Mouse (Mus musculus): ENCODE data around the gene Dpp3. TPM values are rescaled to one million over a fixed set of nuclear protein-coding genes. Genes with fewer than 3 reads are reported as not detected.
A peak's percentile ranks its signal among the peaks of the same experiment; 100 is the strongest.
"Not testable (repeated sequence)": the region's sequence is repeated elsewhere in the genome, so short reads cannot be mapped to it uniquely, and the experiment has no call there.

Gene Dpp3
- polyA plus RNA-seq (2014; fragmentation: Nextera tagmentation; extraction: Ambion mirVana), result 152 and 172 TPM in 2 replicates

DNA sequence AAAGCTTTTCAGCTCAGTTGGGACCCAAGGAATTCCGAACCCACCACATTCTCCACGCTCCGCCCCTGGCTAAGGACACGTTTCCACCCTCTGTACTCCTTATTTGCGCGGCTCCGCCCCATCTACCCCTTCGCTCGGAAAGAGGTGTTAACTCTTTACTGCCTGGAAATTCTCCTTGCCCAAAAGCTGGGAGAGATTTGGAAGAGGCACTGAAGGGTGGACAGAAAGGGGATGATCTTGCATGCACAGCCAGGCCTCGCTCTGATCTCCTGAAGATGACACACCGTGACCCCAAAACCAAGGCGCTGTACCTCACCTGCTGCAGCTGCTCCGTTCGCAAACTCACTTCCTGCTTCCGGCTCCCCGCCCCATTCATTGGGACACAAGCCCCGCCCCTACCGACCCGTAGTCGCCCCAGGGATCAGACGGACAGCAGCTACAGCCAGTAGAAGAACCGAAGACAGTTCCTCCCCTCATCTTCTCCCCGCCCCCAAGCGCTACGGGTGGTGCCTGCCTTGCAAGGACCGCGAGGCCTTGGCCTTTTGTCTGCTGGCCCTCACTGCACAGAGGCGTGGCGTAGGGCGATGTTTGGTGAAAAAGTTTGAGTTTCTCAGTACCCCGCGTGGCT is at the start of gene Dpp3:
Dpp3 (minus strand) TSS at position 384 of the 628 bp plus-strand sequence.
- WGBS, result 0% methylated on average over 32 of the region's 32 CpGs
- H3K9me3 ChIP-seq (ENCODE audit: control insufficient read depth, low read length), result no peaks in the 10 kb centered on the region
- no peaks in the 10 kb centered on the region for H3K27me3 ChIP-seq (ENCODE audit: control insufficient read depth, insufficient read depth, low read length)
- ATAC-seq (replicated peaks; ENCODE audit: low FRiP score) (peak; percentile 97), DNase-seq (ENCODE audit: low spot score) (peak; percentile 100)
- H3K4me3 ChIP-seq (ENCODE audit: low read depth, low read length), result peak within 1 kb of the TSS; percentile 57
- peaks cover 9% of the 10 kb centered on the region; the same call in 1 of the 2 replicates for H3K4me1 ChIP-seq (replicated peaks; ENCODE audit: control insufficient read depth, insufficient read depth, low read length)
- H3K27ac ChIP-seq (ENCODE audit: low read depth, low read length), result peak within 1 kb of the TSS; percentile 44; the same call in 1 of the 2 replicates
- peak within 1 kb of the TSS; percentile 73 for H3K4me2 ChIP-seq (ENCODE audit: low read depth, low read length, severe bottlenecking)
- peak within 1 kb of the TSS; percentile 68 for H3K9ac ChIP-seq (ENCODE audit: low read length)
- H3K36me3 ChIP-seq (ENCODE audit: control insufficient read depth, insufficient read depth, low read length), result peaks cover 7% of the 10 kb centered on the region

DNA sequence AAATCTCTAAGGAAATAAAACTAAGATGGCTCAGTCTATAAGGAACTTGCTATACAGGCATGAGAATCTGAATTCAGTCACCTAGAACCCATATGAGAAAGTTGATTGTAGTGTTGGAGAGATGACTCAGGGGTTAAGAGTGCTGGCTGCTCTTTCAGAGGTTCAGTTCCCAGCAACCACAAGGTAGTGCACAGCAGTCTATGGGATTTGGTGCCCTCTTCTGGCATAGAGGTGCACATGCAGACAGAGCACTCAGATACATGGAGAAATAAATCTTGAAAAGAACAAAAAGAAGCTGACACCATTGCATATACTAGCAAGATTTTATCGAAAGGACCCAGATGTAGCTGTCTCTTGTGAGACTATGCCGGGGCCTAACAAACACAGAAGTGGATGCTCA is 40.1 kb upstream of the Dpp3 start:
- DNase-seq (ENCODE audit: low spot score), result peak; percentile 43
- no peaks in the 10 kb centered on the region for H3K4me1 ChIP-seq (replicated peaks; ENCODE audit: control insufficient read depth, insufficient read depth, low read length)
- no peak overlapping the region for H3K9ac ChIP-seq (ENCODE audit: low read length)
- peaks cover 6% of the 10 kb centered on the region for H3K36me3 ChIP-seq (ENCODE audit: control insufficient read depth, insufficient read depth, low read length)
- WGBS, result 88% methylated on average over 2 of the region's 2 CpGs
- H3K4me3 ChIP-seq (ENCODE audit: low read depth, low read length), result no peak overlapping the region
- H3K9me3 ChIP-seq (ENCODE audit: control insufficient read depth, low read length), result no peaks in the 10 kb centered on the region
- H3K4me2 ChIP-seq (ENCODE audit: low read depth, low read length, severe bottlenecking), result no peak overlapping the region
- ATAC-seq (replicated peaks; ENCODE audit: low FRiP score), result no peak
- H3K27me3 ChIP-seq (ENCODE audit: control insufficient read depth, insufficient read depth, low read length), result no peaks in the 10 kb centered on the region
- no peak overlapping the region for H3K27ac ChIP-seq (ENCODE audit: low read depth, low read length)

DNA sequence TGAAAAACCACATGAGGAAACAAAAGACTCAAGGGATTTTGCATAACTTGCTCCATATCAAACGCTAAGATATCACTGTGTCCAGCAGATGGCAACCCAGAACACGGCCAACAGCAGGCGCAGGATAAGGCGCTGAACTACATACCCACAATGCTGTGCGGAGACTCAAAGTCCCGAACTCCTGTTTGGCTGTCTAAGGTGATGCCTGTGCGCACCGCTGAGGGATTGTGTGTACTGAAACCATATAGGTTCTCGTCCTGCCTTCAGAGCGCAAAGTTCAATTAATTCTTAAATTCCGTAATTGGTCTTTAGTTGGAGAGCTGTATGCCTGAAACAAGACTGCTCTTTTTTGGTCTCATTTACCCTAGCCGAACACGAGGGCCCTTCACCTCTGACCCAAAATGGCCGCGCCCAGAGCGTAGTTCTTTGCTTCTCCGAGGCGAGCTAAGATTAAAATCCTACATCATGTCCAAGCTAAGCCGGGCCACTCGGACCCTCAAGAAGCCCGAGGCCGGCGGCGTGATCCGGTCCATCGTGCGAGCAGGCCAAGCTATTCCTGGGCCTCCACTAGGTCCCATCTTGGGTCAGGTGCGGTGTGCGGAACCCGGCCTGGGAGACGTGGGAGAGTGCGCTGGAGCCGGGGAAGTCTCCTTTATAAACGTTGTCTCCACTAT is 34.0 kb upstream of the Dpp3 start, which contains the start of gene Mrpl11:
Mrpl11 (plus strand) TSS at position 220 of the 674 bp plus-strand sequence.
- peak; percentile 91 for ATAC-seq (replicated peaks; ENCODE audit: low FRiP score)
- H3K27ac ChIP-seq (ENCODE audit: low read depth, low read length), result peak within 1 kb of the TSS; percentile 68; the same call in 1 of the 2 replicates
- peak within 1 kb of the TSS; percentile 93 for H3K9ac ChIP-seq (ENCODE audit: low read length)
- H3K9me3 ChIP-seq (ENCODE audit: control insufficient read depth, low read length), result no peaks in the 10 kb centered on the region
- no peaks in the 10 kb centered on the region for H3K27me3 ChIP-seq (ENCODE audit: control insufficient read depth, insufficient read depth, low read length)
- 0 out of 2 replicates have a peak, but pooled peaks cover 3% of the 10 kb centered on the region for H3K4me1 ChIP-seq (replicated peaks; ENCODE audit: control insufficient read depth, insufficient read depth, low read length)
- peak within 1 kb of the TSS; percentile 50 for H3K4me2 ChIP-seq (ENCODE audit: low read depth, low read length, severe bottlenecking)
- peak; percentile 92 for DNase-seq (ENCODE audit: low spot score)
- WGBS, result under 1% methylated on average over 34 of the region's 34 CpGs
- peak within 1 kb of the TSS; percentile 82 for H3K4me3 ChIP-seq (ENCODE audit: low read depth, low read length)
- H3K36me3 ChIP-seq (ENCODE audit: control insufficient read depth, insufficient read depth, low read length), result peaks cover 6% of the 10 kb centered on the region

DNA sequence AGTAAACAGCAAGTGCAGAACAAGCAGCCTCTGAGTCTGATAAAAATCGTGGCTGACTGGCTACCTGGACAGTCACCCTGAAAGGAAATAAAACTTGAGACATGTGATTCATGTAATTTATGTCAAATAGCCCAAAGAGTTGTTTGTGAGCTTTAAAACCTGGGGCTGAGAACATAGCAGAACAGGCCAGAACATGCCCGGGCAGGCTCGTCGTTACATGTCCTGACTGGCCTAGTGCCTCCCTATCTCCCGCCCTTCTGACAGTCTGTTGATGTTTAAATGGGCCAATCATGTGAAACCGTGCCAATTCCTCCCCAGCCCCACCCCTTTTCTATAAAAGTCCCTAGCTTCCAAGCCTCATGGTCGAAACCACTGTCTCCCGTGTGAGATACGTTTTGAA is 20.6 kb upstream of the Dpp3 start:
- H3K27ac ChIP-seq (ENCODE audit: low read depth, low read length); DNase-seq (ENCODE audit: low spot score); ATAC-seq (replicated peaks; ENCODE audit: low FRiP score); H3K4me3 ChIP-seq (ENCODE audit: low read depth, low read length); H3K4me1 ChIP-seq (replicated peaks; ENCODE audit: control insufficient read depth, insufficient read depth, low read length); H3K27me3 ChIP-seq (ENCODE audit: control insufficient read depth, insufficient read depth, low read length); H3K4me2 ChIP-seq (ENCODE audit: low read depth, low read length, severe bottlenecking); H3K36me3 ChIP-seq (ENCODE audit: control insufficient read depth, insufficient read depth, low read length); H3K9ac ChIP-seq (ENCODE audit: low read length); H3K9me3 ChIP-seq (ENCODE audit: control insufficient read depth, low read length): not testable (repeated sequence)
- 92% methylated on average over 9 of the region's 9 CpGs for WGBS

GRCm38 (mm10) chr19:4945540-4945939 is 17.5 kb upstream of the Dpp3 start:
- ATAC-seq (replicated peaks; ENCODE audit: low FRiP score) (no peak), DNase-seq (ENCODE audit: low spot score) (no peak)
- H3K27me3 ChIP-seq (ENCODE audit: control insufficient read depth, insufficient read depth, low read length), result peaks cover 7% of the 10 kb centered on the region
- H3K9ac ChIP-seq (ENCODE audit: low read length), result no peak overlapping the region
- H3K4me2 ChIP-seq (ENCODE audit: low read depth, low read length, severe bottlenecking), result no peak overlapping the region
- H3K9me3 ChIP-seq (ENCODE audit: control insufficient read depth, low read length), result no peaks in the 10 kb centered on the region
- H3K27ac ChIP-seq (ENCODE audit: low read depth, low read length), result no peak overlapping the region
- H3K36me3 ChIP-seq (ENCODE audit: control insufficient read depth, insufficient read depth, low read length), result no peaks in the 10 kb centered on the region
- peaks cover 3% of the 10 kb centered on the region for H3K4me1 ChIP-seq (replicated peaks; ENCODE audit: control insufficient read depth, insufficient read depth, low read length)
- 49% methylated on average over 6 of the region's 6 CpGs for WGBS
- no peak overlapping the region for H3K4me3 ChIP-seq (ENCODE audit: low read depth, low read length)

- DNase-seq (ENCODE audit: low spot score) (no peak), ATAC-seq (replicated peaks; ENCODE audit: low FRiP score) (no peak; the same call in 1 of the 2 replicates)
- Histone ChIP-seq H3K27ac (ENCODE audit: low read depth, low read length) (no peak overlapping the region), H3K4me3 (ENCODE audit: low read depth, low read length) (peak overlapping the region; percentile 66), H3K36me3 (ENCODE audit: control insufficient read depth, insufficient read depth, low read length) (no peaks in the 10 kb centered on the region), H3K9me3 (ENCODE audit: control insufficient read depth, low read length) (no peaks in the 10 kb centered on the region), H3K4me1 (replicated peaks; ENCODE audit: control insufficient read depth, insufficient read depth, low read length) (peaks cover 3% of the 10 kb centered on the region), H3K9ac (ENCODE audit: low read length) (peak overlapping the region; percentile 60), H3K27me3 (ENCODE audit: control insufficient read depth, insufficient read depth, low read length) (peaks cover 7% of the 10 kb centered on the region), H3K4me2 (ENCODE audit: low read depth, low read length, severe bottlenecking) (peak overlapping the region; percentile 96)
- WGBS, result 9% methylated on average over 13 of the region's 13 CpGs
Observed at GRCm38 (mm10) chr19:4943253-4943588, 15.1 kb upstream of the Dpp3 start.

DNA sequence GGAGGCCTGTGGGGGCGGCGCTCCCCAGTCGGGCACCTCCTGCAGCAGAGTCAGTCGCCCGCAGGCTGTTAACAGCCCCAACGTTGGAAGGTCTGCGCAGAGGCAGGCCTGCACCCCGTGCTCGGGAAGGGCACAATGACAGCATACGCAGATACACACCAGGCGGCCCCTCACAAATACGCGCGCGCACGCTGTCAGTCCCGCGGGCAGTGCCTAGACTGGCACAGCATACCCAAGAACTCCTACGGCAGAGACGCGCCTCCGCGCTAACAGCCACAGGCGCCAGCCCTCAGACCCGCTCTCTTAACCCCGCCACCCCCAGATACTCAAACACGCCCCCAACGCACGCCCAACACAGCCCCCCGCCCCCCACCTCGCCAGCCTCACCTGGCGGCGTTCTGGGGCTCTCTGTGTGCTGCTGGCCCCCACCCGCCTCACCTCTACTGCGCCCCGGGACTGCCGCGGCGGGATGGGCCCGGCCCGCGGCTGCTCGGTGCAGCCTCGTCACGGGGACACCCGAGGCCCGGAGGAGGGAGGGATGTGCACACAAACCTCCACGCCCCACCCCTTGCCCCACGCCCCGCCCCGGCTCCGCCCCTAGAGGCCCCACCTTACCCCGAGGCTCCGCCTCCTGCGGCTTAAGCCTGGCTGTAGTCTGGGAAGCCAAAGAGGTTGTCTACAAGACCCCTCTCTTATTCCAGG is 14.6 kb upstream of the Dpp3 start, which contains the start of gene Peli3:
Peli3 (minus strand) TSS at position 577 of the 702 bp plus-strand sequence.
- under 1% methylated on average over 53 of the region's 55 CpGs for WGBS
- peak; percentile 94 for DNase-seq (ENCODE audit: low spot score)
- H3K4me3 ChIP-seq (ENCODE audit: low read depth, low read length), result peak within 1 kb of the TSS; percentile 66
- H3K4me1 ChIP-seq (replicated peaks; ENCODE audit: control insufficient read depth, insufficient read depth, low read length), result peaks cover 3% of the 10 kb centered on the region
- no peaks in the 10 kb centered on the region for H3K9me3 ChIP-seq (ENCODE audit: control insufficient read depth, low read length)
- H3K4me2 ChIP-seq (ENCODE audit: low read depth, low read length, severe bottlenecking), result peak within 1 kb of the TSS; percentile 96
- H3K36me3 ChIP-seq (ENCODE audit: control insufficient read depth, insufficient read depth, low read length), result no peaks in the 10 kb centered on the region
- H3K27me3 ChIP-seq (ENCODE audit: control insufficient read depth, insufficient read depth, low read length), result peaks cover 7% of the 10 kb centered on the region
- H3K9ac ChIP-seq (ENCODE audit: low read length), result peak within 1 kb of the TSS; percentile 60
- ATAC-seq (replicated peaks; ENCODE audit: low FRiP score), result peak; percentile 96
- H3K27ac ChIP-seq (ENCODE audit: low read depth, low read length), result no peak within 1 kb of the TSS

GRCm38 (mm10) chr19:4937444-4938310 is 9.6 kb upstream of the Dpp3 start:
- ATAC-seq (replicated peaks; ENCODE audit: low FRiP score) (no peak), DNase-seq (ENCODE audit: low spot score) (no peak)
- Histone ChIP-seq H3K4me3 (ENCODE audit: low read depth, low read length) (no peak overlapping the region), H3K27ac (ENCODE audit: low read depth, low read length) (no peak overlapping the region), H3K9me3 (ENCODE audit: control insufficient read depth, low read length) (no peaks in the 10 kb centered on the region), H3K4me2 (ENCODE audit: low read depth, low read length, severe bottlenecking) (no peak overlapping the region), H3K9ac (ENCODE audit: low read length) (no peak overlapping the region), H3K27me3 (ENCODE audit: control insufficient read depth, insufficient read depth, low read length) (peaks cover 7% of the 10 kb centered on the region), H3K4me1 (replicated peaks; ENCODE audit: control insufficient read depth, insufficient read depth, low read length) (peaks cover 3% of the 10 kb centered on the region), H3K36me3 (ENCODE audit: control insufficient read depth, insufficient read depth, low read length) (no peaks in the 10 kb centered on the region)
- WGBS, result 89% methylated on average over 17 of the region's 17 CpGs
